Mouse (Mus musculus) stomach, postnatal 0 days (tissue): ENCODE measurements at regions not wholly inside any gene's neighbourhood (a gene's known extent, or its start where the extent isn't known, plus 50 kb on each side); places are given as distances from the start of the nearest gene placed in this dataset.
A peak's percentile ranks its signal among the peaks of the same experiment; 100 is the strongest.

Experiments
- ATAC-seq: fragments of 200-750 bp; cut with Nextera tagmentation; 2 replicates; pipeline ENCODE4 v1.8.0; 2017; ENCODE audit not compliant: low FRiP score, low TSS enrichment
- DNase-seq: peaks from one replicate; pipeline ENCODE4 v3.0.0-alpha.2; 2016; ENCODE audit warnings: low spot score
- H3K27ac ChIP-seq: fragments of 300-500 bp; sonication (generic); replicated peaks from 2 replicates; pipeline ENCODE4 v1.5.1; 2014; ENCODE audit warnings: mild to moderate bottlenecking, control low read depth
- H3K27me3 ChIP-seq: fragments of 300-500 bp; sonication (generic); 2 replicates; pipeline ENCODE4 v1.6.1; 2014; ENCODE audit warnings: low read length; ENCODE audit not compliant: control insufficient read depth, insufficient read depth
- H3K36me3 ChIP-seq: fragments of 300-500 bp; sonication (generic); 2 replicates; pipeline ENCODE4 v1.6.1; 2014; ENCODE audit warnings: low read length, mixed read lengths; ENCODE audit not compliant: control insufficient read depth, insufficient read depth
- H3K4me1 ChIP-seq: fragments of 300-500 bp; sonication (generic); replicated peaks from 2 replicates; pipeline ENCODE4 v1.6.1; 2014; ENCODE audit warnings: antibody characterized with exemption; ENCODE audit not compliant: control insufficient read depth, insufficient read depth
- H3K4me2 ChIP-seq: fragments of 300-500 bp; sonication (generic); replicated peaks from 2 replicates; pipeline ENCODE4 v1.6.1; 2014; ENCODE audit warnings: low read depth, mild to moderate bottlenecking, control low read depth, moderate library complexity
- H3K4me3 ChIP-seq: fragments of 300-500 bp; sonication (generic); 2 replicates; pipeline ENCODE4 v1.5.1; 2014; ENCODE audit warnings: low read depth, low read length, control low read depth
- H3K9ac ChIP-seq: fragments of 300-500 bp; sonication (generic); 2 replicates; pipeline ENCODE4 v1.6.1; 2014; ENCODE audit warnings: mild to moderate bottlenecking, low read length, control low read depth, mixed read lengths
- H3K9me3 ChIP-seq: fragments of 300-500 bp; sonication (generic); 2 replicates; pipeline ENCODE4 v1.6.1; 2016; ENCODE audit warnings: low read length; ENCODE audit not compliant: control insufficient read depth
- CTCF ChIP-seq: IDR thresholded peaks from 2 replicates; pipeline ENCODE4 v1.5.1; 2016; ENCODE audit warnings: antibody characterized with exemption, low read depth, mild to moderate bottlenecking, moderate library complexity
- EP300 ChIP-seq: optimal IDR thresholded peaks from 2 replicates; pipeline ENCODE3; 2016; ENCODE audit warnings: antibody characterized with exemption
- WGBS: fragments of 180-500 bp; shearing (Covaris S2); extraction: QIAGEN DNeasy Blood & Tissue Kit; methylation state at CpG from one replicate; pipeline ENCODE4 v1.1.7; 2014; 5-methylcytosine and 5-hydroxymethylcytosine counted together

GRCm38 (mm10) chr1:23485150-23485775, 87.7 kb upstream of the Ogfrl1 start:
- 67% methylated on average over 3 of the region's 3 CpGs for WGBS

GRCm38 (mm10) chr1:23487031-23487430, 89.5 kb upstream of the Ogfrl1 start:
- Histone ChIP-seq H3K27ac (no peak overlapping the region), H3K4me1 (no peaks in the 10 kb centered on the region), H3K36me3 (no peaks in the 10 kb centered on the region), H3K4me3 (no peak overlapping the region), H3K4me2 (no peak overlapping the region), H3K9ac (no peak overlapping the region), H3K27me3 (no peaks in the 10 kb centered on the region), H3K9me3 (no peaks in the 10 kb centered on the region)
- TF ChIP-seq CTCF (no peak), EP300 (no peak)
- ATAC-seq (no peak), DNase-seq (no peak)

More at GRCm38 (mm10) chr1:23485150-23485775, 87.7 kb upstream of the Ogfrl1 start:
- no peak overlapping the region for H3K9ac ChIP-seq
- TF ChIP-seq EP300 = no peak
- no peak for TF ChIP-seq CTCF
- ATAC-seq = no peak
- no peaks in the 10 kb centered on the region for H3K27me3 ChIP-seq
- no peaks in the 10 kb centered on the region for H3K9me3 ChIP-seq
- H3K36me3 ChIP-seq = no peaks in the 10 kb centered on the region
- H3K27ac ChIP-seq = no peak overlapping the region
- H3K4me2 ChIP-seq = no peak overlapping the region
- no peak for DNase-seq
- H3K4me3 ChIP-seq = no peak overlapping the region
- no peaks in the 10 kb centered on the region for H3K4me1 ChIP-seq

- no peak overlapping the region for H3K9ac ChIP-seq
- H3K4me2 ChIP-seq = no peak overlapping the region
- DNase-seq = no peak
- H3K9me3 ChIP-seq = no peaks in the 10 kb centered on the region
- no peaks in the 10 kb centered on the region for H3K36me3 ChIP-seq
- no peak for ATAC-seq
- 58% methylated on average over 10 of the region's 10 CpGs for WGBS
- H3K4me3 ChIP-seq = no peak overlapping the region
- no peaks in the 10 kb centered on the region for H3K27me3 ChIP-seq
- no peak overlapping the region for H3K27ac ChIP-seq
- TF ChIP-seq EP300 = no peak
- TF ChIP-seq CTCF = no peak
- H3K4me1 ChIP-seq = no peaks in the 10 kb centered on the region
Observed at GRCm38 (mm10) chr1:23490640-23491039, 93.1 kb upstream of the Ogfrl1 start.

GRCm38 (mm10) chr1:23491041-23491440, 93.5 kb upstream of the Ogfrl1 start:
- no peaks in the 10 kb centered on the region for H3K4me1 ChIP-seq
- H3K4me3 ChIP-seq = no peak overlapping the region
- DNase-seq = no peak
- no peak overlapping the region for H3K4me2 ChIP-seq
- H3K9me3 ChIP-seq = no peaks in the 10 kb centered on the region
- no peak for TF ChIP-seq CTCF
- no peak for TF ChIP-seq EP300
- H3K27me3 ChIP-seq = no peaks in the 10 kb centered on the region
- H3K27ac ChIP-seq = no peak overlapping the region
- 73% methylated on average over 6 of the region's 6 CpGs for WGBS
- H3K9ac ChIP-seq = no peak overlapping the region
- H3K36me3 ChIP-seq = no peaks in the 10 kb centered on the region
- ATAC-seq = no peak

- H3K4me3 ChIP-seq = no peak overlapping the region
- DNase-seq (no peak), ATAC-seq (no peak)
- TF ChIP-seq EP300 (no peak), CTCF (no peak)
- H3K4me1 ChIP-seq = no peaks in the 10 kb centered on the region
- no peak overlapping the region for H3K4me2 ChIP-seq
- H3K27ac ChIP-seq = no peak overlapping the region
- H3K27me3 ChIP-seq = no peaks in the 10 kb centered on the region
- H3K36me3 ChIP-seq = no peaks in the 10 kb centered on the region
- H3K9ac ChIP-seq = no peak overlapping the region
- no peaks in the 10 kb centered on the region for H3K9me3 ChIP-seq
Observed at GRCm38 (mm10) chr1:23492981-23493380, 95.4 kb upstream of the Ogfrl1 start.

- Histone ChIP-seq H3K27ac (no peak overlapping the region), H3K4me3 (no peak overlapping the region), H3K36me3 (no peaks in the 10 kb centered on the region), H3K4me2 (no peak overlapping the region), H3K9me3 (no peaks in the 10 kb centered on the region), H3K4me1 (no peaks in the 10 kb centered on the region), H3K9ac (no peak overlapping the region), H3K27me3 (no peaks in the 10 kb centered on the region)
- DNase-seq (no peak), ATAC-seq (no peak)
- TF ChIP-seq EP300 = no peak
- peak; percentile 61 for TF ChIP-seq CTCF
- 50% methylated on average over 4 of the region's 4 CpGs for WGBS
Observed at GRCm38 (mm10) chr1:23495412-23495811, 97.8 kb upstream of the Ogfrl1 start.
